Mouse (Mus musculus) G1E (cell line): ENCODE measurements around the gene Angptl6. TPM values are rescaled to one million over a fixed set of nuclear protein-coding genes. Genes with fewer than 3 reads are reported as not detected.
"Not testable (repeated sequence)": the region's sequence is repeated elsewhere in the genome, so short reads cannot be mapped to it uniquely, and the experiment has no call there.

Experiments used
- ATAC-seq: 2 replicates; pipeline ENCODE4 v1.8.0; 2016; ENCODE audit warnings: mild to moderate bottlenecking; ENCODE audit not compliant: insufficient number of reproducible peaks, poor library complexity, low FRiP score, severe bottlenecking; ENCODE audit errors: extremely low read depth
- DNase-seq: peaks from one replicate; pipeline ENCODE4 v3.0.0; 2012; ENCODE audit warnings: low spot score
- H3K27me3 ChIP-seq: 2 replicates; pipeline ENCODE4 v1.6.1; 2012; ENCODE audit warnings: mild to moderate bottlenecking, low read length, inconsistent platforms; ENCODE audit not compliant: insufficient read depth
- H3K36me3 ChIP-seq: replicated peaks from 2 replicates; pipeline ENCODE3; 2012; ENCODE audit warnings: mild to moderate bottlenecking, inconsistent platforms
- H3K4me1 ChIP-seq: 2 replicates; pipeline ENCODE4 v1.6.1; 2012; ENCODE audit warnings: low read depth, low read length, inconsistent platforms, mixed read lengths; ENCODE audit not compliant: insufficient read depth
- H3K4me3 ChIP-seq: 2 replicates; pipeline ENCODE4 v1.5.1; 2012; ENCODE audit warnings: low read depth, mild to moderate bottlenecking, inconsistent platforms, low read length, moderate library complexity, mixed read lengths
- H3K9me3 ChIP-seq: replicated peaks from 2 replicates; pipeline ENCODE4 v1.6.1; 2012; ENCODE audit warnings: inconsistent platforms
- CTCF ChIP-seq: IDR thresholded peaks from 2 replicates; pipeline ENCODE4 v1.5.1; 2012; ENCODE audit warnings: low read depth, low read length, inconsistent platforms, mixed read lengths
- GATA1 ChIP-seq: IDR thresholded peaks from 2 replicates; pipeline ENCODE4 v1.6.1; 2012; ENCODE audit warnings: borderline replicate concordance, low read length, inconsistent platforms, mixed read lengths
- GATA2 ChIP-seq: IDR thresholded peaks from 2 replicates; pipeline ENCODE4 v1.6.1; 2012; ENCODE audit warnings: low read depth, low read length, inconsistent platforms, borderline replicate concordance
- POLR2AphosphoS5 ChIP-seq: IDR thresholded peaks from 2 replicates; pipeline ENCODE4 v1.6.1; 2012; ENCODE audit warnings: low read depth, low read length, inconsistent platforms; ENCODE audit not compliant: insufficient replicate concordance
- TAL1 ChIP-seq: conservative IDR thresholded peaks from 2 replicates; pipeline ENCODE4 v1.6.1; 2012; ENCODE audit warnings: low read depth, low read length, inconsistent platforms, mixed read lengths
- polyA plus RNA-seq: library from polyadenylated mRNA; stranded (reverse); fragments of >175 nt; gene quantifications from 2 replicates; pipeline ENCODE4 v1.2.3, GENCODE M21; 2012
- total RNA-seq, 2 experiments: library from RNA; stranded (forward) in 1 of 2; stranded (reverse) in 1 of 2; fragments of 200-1000 nt in 1 of 2; fragments of >200 nt in 1 of 2; fragmentation: Nextera tagmentation in 1 of 2; gene quantifications; 2 replicates each; pipeline ENCODE4 v1.2.3; 2014 to 2017

Gene Angptl6
- total and polyA plus RNA-seq, 3 experiments = 0.66 to 2.4 (median 1.2) TPM

DNA sequence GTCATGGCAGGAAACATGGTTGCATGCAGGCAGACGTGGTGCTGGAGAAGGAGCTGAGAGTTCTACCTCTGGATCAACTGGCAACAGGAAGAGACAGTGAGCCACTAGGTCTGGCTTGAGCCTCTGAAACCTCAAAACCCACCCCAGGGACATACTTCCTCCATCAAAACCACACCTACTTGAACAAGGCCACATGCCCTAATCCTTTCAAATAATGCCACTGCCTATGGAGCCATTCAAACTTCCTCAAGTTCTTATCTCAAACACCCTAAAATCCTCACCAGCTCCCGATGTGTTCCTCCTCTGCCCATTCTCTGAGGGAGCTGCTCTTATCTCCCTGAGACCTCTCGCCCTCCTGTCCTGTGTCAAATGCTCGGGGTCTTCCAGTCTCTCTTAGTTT, 37.3 kb downstream of the Angptl6 start:
- no peak overlapping the region for H3K4me3 ChIP-seq
- H3K4me1 ChIP-seq = no peaks in the 10 kb centered on the region
- no peak for DNase-seq
- peaks cover 16% of the 10 kb centered on the region for H3K27me3 ChIP-seq
- no peaks in the 10 kb centered on the region for H3K36me3 ChIP-seq
- ATAC-seq = no peak
- no peak for TF ChIP-seq POLR2AphosphoS5
- TF ChIP-seq CTCF = no peak
- no peak for TF ChIP-seq TAL1
- no peaks in the 10 kb centered on the region for H3K9me3 ChIP-seq

DNA sequence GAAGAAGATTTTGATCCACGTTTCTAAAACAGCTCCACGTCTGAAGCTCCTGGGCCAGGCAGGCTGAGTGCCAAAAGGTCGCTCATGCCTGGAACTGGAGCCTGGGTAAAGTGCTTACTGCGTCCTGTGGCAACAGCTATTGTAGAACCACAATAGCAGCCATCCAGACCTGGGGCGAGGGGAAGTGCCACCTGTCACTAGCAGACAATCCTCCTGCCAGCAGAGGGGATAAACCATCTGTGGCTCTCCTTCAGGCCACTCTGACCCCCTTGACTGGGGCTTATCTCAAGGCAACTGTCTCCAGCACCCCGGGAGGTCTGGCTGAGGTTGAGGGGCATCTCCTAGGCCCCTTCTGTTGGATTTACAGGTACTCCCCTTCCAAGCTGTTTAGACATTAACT, 40.6 kb downstream of the Angptl6 start:
- Histone ChIP-seq H3K36me3 (no peaks in the 10 kb centered on the region), H3K27me3 (peaks cover 4% of the 10 kb centered on the region), H3K4me3 (no peak overlapping the region), H3K9me3 (no peaks in the 10 kb centered on the region), H3K4me1 (no peaks in the 10 kb centered on the region)
- no peak for ATAC-seq
- DNase-seq = no peak
- TF ChIP-seq CTCF = no peak
- TF ChIP-seq GATA2 = no peak
- no peak for TF ChIP-seq TAL1
- TF ChIP-seq POLR2AphosphoS5 = no peak
- TF ChIP-seq GATA1 = no peak

DNA sequence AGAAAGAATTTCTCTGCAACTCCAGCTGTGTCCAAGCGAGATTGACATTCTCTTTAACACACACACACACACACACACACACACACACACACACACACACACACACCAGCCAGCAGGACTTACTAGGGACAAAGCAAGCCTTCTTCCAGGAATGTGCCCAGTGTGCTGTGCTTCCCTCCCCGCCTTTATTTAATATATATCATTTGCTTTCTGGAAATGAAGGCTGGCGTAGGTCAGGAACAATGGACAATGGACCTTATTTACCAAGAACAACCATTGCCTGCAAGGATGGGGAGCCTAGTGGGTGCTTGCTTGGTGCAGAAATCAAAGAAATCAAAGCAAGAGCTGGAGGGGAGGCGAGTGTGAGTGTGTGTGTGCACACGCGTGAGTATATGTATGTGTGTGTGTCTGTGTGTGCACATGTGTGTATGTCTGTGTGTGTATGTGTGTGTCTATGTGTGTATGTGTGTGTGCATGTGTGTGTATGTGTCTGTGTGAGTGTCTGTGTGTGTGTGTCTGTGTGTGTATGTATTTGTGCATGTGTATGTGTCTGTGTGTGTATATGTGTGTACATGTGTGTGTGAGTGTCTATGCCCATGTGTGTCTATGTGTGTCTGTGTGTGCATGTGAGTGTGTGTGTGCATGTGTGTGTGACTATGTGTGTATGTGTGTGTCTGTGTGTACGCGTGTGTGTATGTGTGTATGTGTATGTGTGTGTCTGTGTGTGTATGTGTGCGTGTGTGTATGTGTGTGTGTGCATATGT, 42.2 kb downstream of the Angptl6 start:
- TF ChIP-seq GATA2 (no peak), CTCF (no peak), GATA1 (no peak), POLR2AphosphoS5 (no peak), TAL1 (no peak)
- no peak overlapping the region; the same call in 1 of the 2 replicates for H3K4me3 ChIP-seq

DNA sequence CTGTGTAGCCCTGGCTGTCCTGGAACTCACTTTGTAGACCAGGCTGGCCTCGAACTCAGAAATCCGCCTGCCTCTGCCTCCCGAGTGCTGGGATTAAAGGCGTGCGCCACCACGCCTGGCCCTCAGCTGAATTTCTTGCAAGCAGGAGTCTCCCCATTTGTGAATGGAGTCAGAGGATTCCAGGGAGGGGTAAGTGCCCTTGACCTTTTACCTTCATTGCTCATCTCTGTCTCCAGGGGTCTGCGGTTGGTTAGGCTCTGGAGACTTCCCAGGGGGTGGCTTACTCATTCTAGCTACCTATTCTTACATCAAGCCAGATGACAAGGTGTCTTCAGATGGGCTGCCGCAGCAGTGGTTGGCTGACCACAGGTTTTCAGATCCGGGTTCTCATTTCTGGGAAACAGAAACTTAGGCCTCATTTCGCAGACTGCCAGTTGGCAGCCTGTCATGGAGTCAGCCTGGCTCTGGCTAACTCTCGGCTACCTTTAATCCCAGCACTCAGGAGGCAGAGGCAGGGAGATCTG, 44.0 kb downstream of the Angptl6 start:
- ATAC-seq, H3K4me1 ChIP-seq, H3K36me3 ChIP-seq, H3K9me3 ChIP-seq, DNase-seq, H3K4me3 ChIP-seq, H3K27me3 ChIP-seq: not testable (repeated sequence)

More for the DNA sequence above, 42.2 kb downstream of the Angptl6 start:
- H3K9me3 ChIP-seq = no peaks in the 10 kb centered on the region
- ATAC-seq (no peak), DNase-seq (no peak)
- H3K36me3 ChIP-seq = no peaks in the 10 kb centered on the region
- H3K27me3 ChIP-seq = peaks cover 4% of the 10 kb centered on the region
- H3K4me1 ChIP-seq = no peaks in the 10 kb centered on the region

DNA sequence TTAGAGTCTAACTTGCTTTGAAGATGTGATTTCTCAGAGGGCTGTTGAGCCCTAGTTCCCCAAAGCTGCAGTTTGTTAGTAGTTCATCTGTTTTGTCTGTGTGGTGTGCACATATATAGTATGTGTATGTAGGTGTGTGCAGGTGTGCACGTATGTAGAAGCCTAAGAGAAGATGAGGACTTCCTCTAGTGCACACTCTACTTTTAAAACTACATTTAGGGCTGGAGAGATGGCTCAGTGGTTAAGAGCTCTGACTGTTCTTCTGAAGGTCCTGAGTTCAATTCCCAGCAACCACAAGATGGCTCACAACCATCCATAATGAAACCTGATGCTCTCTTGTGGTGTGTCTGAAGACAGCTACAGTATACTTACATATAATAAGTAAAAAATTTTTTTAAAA, 44.6 kb downstream of the Angptl6 start:
- no peak overlapping the region for H3K4me3 ChIP-seq
- no peak for DNase-seq
- H3K36me3 ChIP-seq = no peaks in the 10 kb centered on the region
- TF ChIP-seq CTCF (no peak), TAL1 (no peak), GATA2 (no peak), POLR2AphosphoS5 (no peak), GATA1 (no peak)
- H3K9me3 ChIP-seq = no peaks in the 10 kb centered on the region
- H3K27me3 ChIP-seq = peaks cover 16% of the 10 kb centered on the region
- ATAC-seq = no peak
- peaks cover 3% of the 10 kb centered on the region; the same call in 1 of the 2 replicates for H3K4me1 ChIP-seq

DNA sequence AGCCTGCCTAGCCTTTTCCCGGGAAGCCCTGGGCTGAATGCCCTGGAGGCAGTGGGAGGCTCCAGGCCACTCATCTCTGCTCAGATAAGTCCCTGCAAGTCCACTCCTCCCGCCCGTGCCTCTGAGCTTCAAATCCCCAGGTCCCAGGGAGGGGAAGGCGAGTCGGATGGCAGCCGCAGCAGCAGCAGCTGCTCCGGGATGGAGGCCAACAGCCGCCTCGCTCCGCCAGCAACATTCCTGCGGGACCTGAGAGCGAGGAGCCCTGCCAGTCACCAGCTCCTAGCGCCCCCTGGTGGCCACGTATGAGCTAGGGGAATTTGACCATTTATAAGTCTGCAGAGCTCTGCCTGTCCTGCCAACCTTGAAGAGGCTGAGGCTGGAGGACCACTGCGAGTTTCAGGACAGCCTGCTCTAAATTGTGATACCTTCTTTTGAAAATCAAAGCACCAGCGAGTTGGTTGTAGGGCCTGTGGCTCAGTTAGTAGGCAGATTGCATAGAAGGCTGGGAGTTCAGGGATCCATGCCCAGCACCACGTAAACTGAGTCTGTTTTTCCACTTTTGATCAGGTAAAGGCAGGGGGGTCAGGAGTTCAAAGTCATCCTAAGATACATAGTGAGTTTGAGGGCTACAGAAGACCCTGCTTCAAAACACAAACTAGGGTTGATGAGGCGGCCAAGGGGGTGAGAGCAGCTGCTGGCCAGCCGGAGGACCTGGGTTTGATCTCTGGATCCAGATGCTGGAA, 48.5 kb downstream of the Angptl6 start:
- peaks cover 3% of the 10 kb centered on the region; the same call in 1 of the 2 replicates for H3K4me1 ChIP-seq
- no peaks in the 10 kb centered on the region for H3K9me3 ChIP-seq
- DNase-seq = peak; percentile 58
- peaks cover 19% of the 10 kb centered on the region for H3K27me3 ChIP-seq
- H3K4me3 ChIP-seq = no peak overlapping the region; the same call in 1 of the 2 replicates
- TF ChIP-seq TAL1 = no peak
- no peak for TF ChIP-seq GATA2
- TF ChIP-seq CTCF = peak; percentile 69
- H3K36me3 ChIP-seq = no peaks in the 10 kb centered on the region
- peak; percentile 34; the same call in 1 of the 2 replicates for ATAC-seq
